ENCODE assay signal across 19 mouse cellular contexts in genomic region chr3:116641811-116642371, GRCm38 (mm10). TPM values are rescaled to one million over a fixed set of nuclear protein-coding genes. Genes with fewer than 3 reads are reported as not detected.
"Had no signal": no experiment of that assay in that cellular context is flagged by ENCODE, and none has a peak within 500 bp of the region (broad histone marks: within the 10 kb centered on the region; RNA-seq: fewer than 3 reads in every experiment).

No protein-coding gene starts in this region.

- DNase-seq: kidney, adult 9 months; kidney, postnatal 14 days; kidney, postnatal 4 days; layer of hippocampus, postnatal 36 days; left cerebral cortex, postnatal 4 days; liver, postnatal 0 days; lung, embryonic 14.5 days; midbrain, embryonic 14.5 days; right cerebral cortex, adult 18-20 months; right cerebral cortex, postnatal 14 days; right cerebral cortex, postnatal 4 days; spleen, adult 18-20 months; thymus, postnatal 25 days had no signal

- ATAC-seq: liver, postnatal 0 days; lung, postnatal 0 days had no signal

RNA-seq across cellular contexts. Expression of gene Gm43191, which starts 39.2 kb away (rescaled TPM):
- total RNA-seq: layer of hippocampus, adult 8-10 months; layer of hippocampus, postnatal 10 days; left cerebral cortex, postnatal 14 days; megakaryocyte-erythroid progenitor cell, adult 5-6 weeks; midbrain, postnatal 0 days had no signal
